Mouse (Mus musculus): ENCODE measurements around the gene Plxnd1. TPM values are rescaled to one million over a fixed set of nuclear protein-coding genes. Genes with fewer than 3 reads are reported as not detected.

Plxnd1 gene
- polyA plus RNA-seq, 1 experiment from 2014 or later, result 42.3 TPM

DNA sequence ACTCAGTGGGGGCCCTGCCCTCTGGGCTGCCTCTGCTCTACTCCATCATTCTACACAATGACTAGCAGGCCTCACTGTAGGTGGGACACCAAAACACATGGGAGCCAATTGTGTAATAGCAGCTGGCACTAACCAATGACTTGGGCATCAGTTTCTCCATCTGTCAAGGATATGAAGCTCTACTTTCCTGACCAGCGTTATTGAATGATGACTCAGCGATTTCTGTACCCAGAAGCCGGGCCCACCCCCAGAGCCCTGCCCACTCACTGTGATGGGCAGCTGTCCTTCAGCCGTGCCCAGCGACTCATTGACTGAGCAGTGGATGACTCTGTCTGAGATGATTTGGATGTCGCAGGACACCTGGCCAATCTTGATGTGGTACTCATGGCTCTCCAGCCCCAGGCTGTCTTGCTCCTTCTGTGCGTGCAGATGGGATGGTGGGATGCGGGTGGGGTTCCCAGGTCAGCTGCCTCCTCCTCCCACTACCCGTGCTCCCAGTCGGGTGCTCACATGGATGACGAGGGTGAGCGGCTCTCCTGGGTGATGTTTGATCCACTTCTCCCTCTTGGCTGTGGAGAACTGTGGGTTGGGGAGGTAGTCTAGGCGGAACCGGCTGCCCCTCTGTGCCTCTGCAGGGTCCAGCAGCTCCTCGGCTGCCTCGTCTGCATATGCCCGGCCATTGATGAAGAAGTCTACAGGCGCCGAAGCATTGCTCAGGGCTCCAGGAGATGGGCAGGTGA lies 28.4 kb downstream of the Plxnd1 start:
- H3K4me1 ChIP-seq (replicated peaks; ENCODE audit: insufficient read depth, low read length), result peaks cover under 1% of the 10 kb centered on the region
- DNase-seq (ENCODE audit: low spot score), result no peak
- H3K4me3 ChIP-seq (replicated peaks; ENCODE audit: low read depth, low read length), result no peak overlapping the region
- peaks cover 47% of the 10 kb centered on the region for H3K36me3 ChIP-seq (ENCODE audit: insufficient read depth, low read length)
- no peak overlapping the region for H3K27ac ChIP-seq
- no peaks in the 10 kb centered on the region for H3K27me3 ChIP-seq (ENCODE audit: insufficient read depth, low read length)
- TF ChIP-seq CTCF (IDR thresholded peaks at IDR 0.05; ENCODE audit: low read depth), result no peak
- H3K9ac ChIP-seq (ENCODE audit: low read depth, low read length), result no peak overlapping the region
- H3K4me2 ChIP-seq (ENCODE audit: low read length), result no peak overlapping the region
- WGBS, result 89% methylated on average over 19 of the region's 19 CpGs
- no peaks in the 10 kb centered on the region for H3K9me3 ChIP-seq (replicated peaks; ENCODE audit: low read length)
- ATAC-seq (replicated peaks; ENCODE audit: low FRiP score, low read depth), result no peak

GRCm38 (mm10) chr6:115963656-115964055 lies 31.1 kb downstream of the Plxnd1 start:
- H3K9ac ChIP-seq (ENCODE audit: low read depth, low read length), result no peak overlapping the region
- no peak overlapping the region for H3K4me3 ChIP-seq (replicated peaks; ENCODE audit: low read depth, low read length)
- H3K27ac ChIP-seq, result no peak overlapping the region
- H3K4me2 ChIP-seq (ENCODE audit: low read length), result no peak overlapping the region
- WGBS, result 69% methylated on average over 9 of the region's 9 CpGs
- no peak for TF ChIP-seq CTCF (IDR thresholded peaks at IDR 0.05; ENCODE audit: low read depth)
- peaks cover 65% of the 10 kb centered on the region for H3K36me3 ChIP-seq (ENCODE audit: insufficient read depth, low read length)
- DNase-seq (ENCODE audit: low spot score) (no peak), ATAC-seq (replicated peaks; ENCODE audit: low FRiP score, low read depth) (no peak)
- H3K9me3 ChIP-seq (replicated peaks; ENCODE audit: low read length), result no peaks in the 10 kb centered on the region
- no peaks in the 10 kb centered on the region for H3K27me3 ChIP-seq (ENCODE audit: insufficient read depth, low read length)
- H3K4me1 ChIP-seq (replicated peaks; ENCODE audit: insufficient read depth, low read length), result no peaks in the 10 kb centered on the region; the same call in 1 of the 2 replicates

- no peaks in the 10 kb centered on the region for H3K27me3 ChIP-seq (ENCODE audit: insufficient read depth, low read length)
- H3K4me3 ChIP-seq (replicated peaks; ENCODE audit: low read depth, low read length), result no peak overlapping the region
- no peaks in the 10 kb centered on the region for H3K9me3 ChIP-seq (replicated peaks; ENCODE audit: low read length)
- WGBS, result 44% methylated on average over 23 of the region's 23 CpGs
- peaks cover 60% of the 10 kb centered on the region for H3K36me3 ChIP-seq (ENCODE audit: insufficient read depth, low read length)
- H3K27ac ChIP-seq, result no peak overlapping the region
- DNase-seq (ENCODE audit: low spot score) (peak; percentile 60), ATAC-seq (replicated peaks; ENCODE audit: low FRiP score, low read depth) (peak; percentile 58)
- peaks cover 5% of the 10 kb centered on the region; the same call in 1 of the 2 replicates for H3K4me1 ChIP-seq (replicated peaks; ENCODE audit: insufficient read depth, low read length)
- no peak overlapping the region for H3K4me2 ChIP-seq (ENCODE audit: low read length)
- peak; percentile 68 for TF ChIP-seq CTCF (IDR thresholded peaks at IDR 0.05; ENCODE audit: low read depth)
- no peak overlapping the region for H3K9ac ChIP-seq (ENCODE audit: low read depth, low read length)
Measured at GRCm38 (mm10) chr6:115962439-115963085, 32.2 kb downstream of the Plxnd1 start.

DNA sequence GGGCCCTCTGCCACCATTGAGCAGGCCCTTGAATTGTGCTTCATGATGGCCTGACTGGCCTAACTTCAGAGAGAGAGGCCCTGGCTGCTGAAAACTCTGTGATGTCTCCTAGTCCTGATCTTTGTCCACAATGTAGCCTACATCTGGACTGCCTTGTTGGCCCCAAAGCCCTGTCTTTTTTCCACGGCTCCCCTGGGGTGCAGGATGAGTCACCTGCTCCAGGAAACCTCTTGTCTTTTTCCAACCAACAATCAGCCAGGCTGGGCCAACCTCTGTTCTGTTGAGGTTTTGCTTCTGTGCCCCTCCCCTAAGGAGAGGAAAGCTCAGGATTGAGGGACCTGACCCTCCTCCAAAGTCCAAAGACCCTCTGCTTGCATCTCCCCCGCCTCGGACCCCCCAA lies 33.1 kb downstream of the Plxnd1 start:
- TF ChIP-seq CTCF (IDR thresholded peaks at IDR 0.05; ENCODE audit: low read depth), result no peak
- Histone ChIP-seq H3K9me3 (replicated peaks; ENCODE audit: low read length) (no peaks in the 10 kb centered on the region), H3K9ac (ENCODE audit: low read depth, low read length) (no peak overlapping the region), H3K27ac (no peak overlapping the region), H3K27me3 (ENCODE audit: insufficient read depth, low read length) (no peaks in the 10 kb centered on the region), H3K4me1 (replicated peaks; ENCODE audit: insufficient read depth, low read length) (peaks cover 13% of the 10 kb centered on the region), H3K4me2 (ENCODE audit: low read length) (no peak overlapping the region), H3K4me3 (replicated peaks; ENCODE audit: low read depth, low read length) (no peak overlapping the region), H3K36me3 (ENCODE audit: insufficient read depth, low read length) (peaks cover 54% of the 10 kb centered on the region)
- ATAC-seq (replicated peaks; ENCODE audit: low FRiP score, low read depth) (no peak), DNase-seq (ENCODE audit: low spot score) (no peak)
- 87% methylated on average over 3 of the region's 3 CpGs for WGBS

DNA sequence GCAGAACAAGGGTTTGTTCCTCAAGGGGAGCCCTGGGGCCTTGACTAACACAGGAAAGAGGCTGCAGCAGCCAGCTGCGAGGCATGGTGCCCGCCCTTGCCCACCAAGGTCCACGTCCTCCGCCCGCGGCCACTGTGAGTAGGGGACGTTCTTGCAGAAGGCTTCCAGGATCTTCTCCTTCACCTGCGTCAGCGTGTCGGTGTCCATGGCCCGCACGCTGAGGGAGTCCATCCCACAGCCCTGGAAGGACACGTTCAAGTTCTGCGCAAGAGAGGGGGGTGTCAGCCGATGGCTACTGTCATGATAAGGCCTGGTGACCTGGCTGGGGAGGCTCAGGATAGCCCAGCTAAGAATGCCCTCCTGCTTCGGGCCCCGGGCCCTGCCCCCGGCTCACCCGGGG lies 34.5 kb downstream of the Plxnd1 start:
- no peaks in the 10 kb centered on the region for H3K9me3 ChIP-seq (replicated peaks; ENCODE audit: low read length)
- no peak for TF ChIP-seq CTCF (IDR thresholded peaks at IDR 0.05; ENCODE audit: low read depth)
- H3K4me1 ChIP-seq (replicated peaks; ENCODE audit: insufficient read depth, low read length), result peaks cover 17% of the 10 kb centered on the region
- 91% methylated on average over 19 of the region's 19 CpGs for WGBS
- H3K27ac ChIP-seq, result no peak overlapping the region
- H3K27me3 ChIP-seq (ENCODE audit: insufficient read depth, low read length), result no peaks in the 10 kb centered on the region
- DNase-seq (ENCODE audit: low spot score) (no peak), ATAC-seq (replicated peaks; ENCODE audit: low FRiP score, low read depth) (no peak)
- H3K36me3 ChIP-seq (ENCODE audit: insufficient read depth, low read length), result peaks cover 54% of the 10 kb centered on the region
- no peak overlapping the region for H3K4me3 ChIP-seq (replicated peaks; ENCODE audit: low read depth, low read length)
- no peak overlapping the region for H3K4me2 ChIP-seq (ENCODE audit: low read length)
- no peak overlapping the region for H3K9ac ChIP-seq (ENCODE audit: low read depth, low read length)

DNA sequence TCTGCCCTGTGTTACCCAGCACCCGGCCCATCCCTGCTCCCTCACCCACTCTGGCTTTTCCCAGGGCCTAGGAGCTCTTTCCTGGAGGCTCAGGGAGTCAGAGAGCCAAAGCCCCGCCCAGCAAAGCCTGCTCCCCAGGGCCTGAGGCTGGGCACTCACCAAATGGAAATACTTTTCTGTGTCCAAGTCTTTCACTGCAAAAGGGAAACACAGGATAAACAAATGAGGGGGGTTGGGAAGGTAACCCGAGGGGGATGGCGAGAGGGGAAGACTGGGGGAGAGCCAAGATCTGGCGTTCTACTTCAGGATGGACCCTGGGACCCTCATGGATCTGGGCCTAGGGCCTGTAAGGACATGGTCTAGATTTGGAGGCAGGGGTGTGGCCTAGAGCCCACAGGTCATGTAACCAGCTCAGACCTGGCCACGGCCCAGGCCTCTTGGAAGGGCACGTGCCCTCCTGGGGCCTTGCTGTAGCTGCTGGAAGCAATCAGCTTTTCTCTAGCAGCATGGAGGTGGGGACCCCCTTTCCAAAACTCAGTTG lies 35.6 kb downstream of the Plxnd1 start:
- Histone ChIP-seq H3K27me3 (ENCODE audit: insufficient read depth, low read length) (no peaks in the 10 kb centered on the region), H3K36me3 (ENCODE audit: insufficient read depth, low read length) (peaks cover 49% of the 10 kb centered on the region), H3K27ac (peak overlapping the region; percentile 4), H3K4me2 (ENCODE audit: low read length) (no peak overlapping the region), H3K9me3 (replicated peaks; ENCODE audit: low read length) (no peaks in the 10 kb centered on the region), H3K4me3 (replicated peaks; ENCODE audit: low read depth, low read length) (no peak overlapping the region), H3K4me1 (replicated peaks; ENCODE audit: insufficient read depth, low read length) (peaks cover 17% of the 10 kb centered on the region), H3K9ac (ENCODE audit: low read depth, low read length) (no peak overlapping the region)
- no peak for ATAC-seq (replicated peaks; ENCODE audit: low FRiP score, low read depth)
- DNase-seq (ENCODE audit: low spot score), result no peak
- TF ChIP-seq CTCF (IDR thresholded peaks at IDR 0.05; ENCODE audit: low read depth), result no peak
- WGBS, result 57% methylated on average over 7 of the region's 7 CpGs

Data from kidney, postnatal 0 days (tissue).